Mouse (Mus musculus) forebrain, embryonic 16.5 days (tissue): ENCODE measurements around the gene Rbm12b1. TPM values are rescaled to one million over a fixed set of nuclear protein-coding genes. Genes with fewer than 3 reads are reported as not detected.
"Not testable (repeated sequence)": the region's sequence is repeated elsewhere in the genome, so short reads cannot be mapped to it uniquely, and the experiment has no call there.

Source experiments
- ATAC-seq: fragments of 200-750 bp; cut with Nextera tagmentation; 2 replicates; pipeline ENCODE4 v1.8.0; 2017; ENCODE audit warnings: mild to moderate bottlenecking, moderate library complexity
- H3K27ac ChIP-seq: fragments of 300-500 bp; sonication (generic); 2 replicates; pipeline ENCODE4 v1.5.1; 2014; ENCODE audit warnings: low read length, control low read depth
- H3K27me3 ChIP-seq: fragments of 300-500 bp; sonication (generic); replicated peaks from 2 replicates; pipeline ENCODE4 v1.6.1; 2014; ENCODE audit warnings: low read length; ENCODE audit not compliant: control insufficient read depth, insufficient read depth
- H3K36me3 ChIP-seq: fragments of 300-500 bp; sonication (generic); 2 replicates; pipeline ENCODE4 v1.6.1; 2014; ENCODE audit not compliant: control insufficient read depth, insufficient read depth
- H3K4me1 ChIP-seq: fragments of 300-500 bp; sonication (generic); replicated peaks from 2 replicates; pipeline ENCODE4 v1.6.1; 2014; ENCODE audit warnings: low read length; ENCODE audit not compliant: control insufficient read depth, insufficient read depth
- H3K4me2 ChIP-seq: fragments of 300-500 bp; sonication (generic); 2 replicates; pipeline ENCODE4 v1.6.1; 2014; ENCODE audit warnings: mild to moderate bottlenecking, low read length, control low read depth
- H3K4me3 ChIP-seq: fragments of 300-500 bp; sonication (generic); replicated peaks from 2 replicates; pipeline ENCODE4 v1.5.1; 2014; ENCODE audit warnings: mild to moderate bottlenecking, low read length, control low read depth
- H3K9ac ChIP-seq: fragments of 300-500 bp; sonication (generic); replicated peaks from 2 replicates; pipeline ENCODE4 v1.6.1; 2014; ENCODE audit warnings: low read depth, low read length, control low read depth
- H3K9me3 ChIP-seq: fragments of 300-500 bp; sonication (generic); 2 replicates; pipeline ENCODE4 v1.6.1; 2016; ENCODE audit warnings: low read length; ENCODE audit not compliant: control insufficient read depth
- WGBS: fragments of 180-500 bp; shearing (Covaris S2); extraction: QIAGEN DNeasy Blood & Tissue Kit; methylation state at CpG from one replicate; pipeline ENCODE4 v1.1.7; 2014; 5-methylcytosine and 5-hydroxymethylcytosine counted together
- polyA plus RNA-seq: library from polyadenylated mRNA; unstranded; fragments of >200 nt; fragmentation: Nextera tagmentation; extraction: Ambion mirVana; gene quantifications from 2 replicates; pipeline ENCODE4 v1.2.1, GENCODE M21; 2015

Rbm12b1 gene
- 10.6 and 12.0 TPM in 2 replicates for polyA plus RNA-seq

GRCm38 (mm10) chr4:12140141-12140567, at the start of gene Rbm12b1:
Rbm12b1 (plus strand) TSS chr4:12140264.
- Histone ChIP-seq H3K4me2 (peak within 1 kb of the TSS; percentile 42), H3K27ac (peak within 1 kb of the TSS; percentile 31), H3K4me3 (peak within 1 kb of the TSS; percentile 47), H3K9ac (peak within 1 kb of the TSS; percentile 45)
- 2% methylated on average over 19 of the region's 32 CpGs for WGBS
- peak; percentile 100 for ATAC-seq
- not testable (repeated sequence) for H3K27me3 ChIP-seq, H3K36me3 ChIP-seq, H3K9me3 ChIP-seq, H3K4me1 ChIP-seq

DNA sequence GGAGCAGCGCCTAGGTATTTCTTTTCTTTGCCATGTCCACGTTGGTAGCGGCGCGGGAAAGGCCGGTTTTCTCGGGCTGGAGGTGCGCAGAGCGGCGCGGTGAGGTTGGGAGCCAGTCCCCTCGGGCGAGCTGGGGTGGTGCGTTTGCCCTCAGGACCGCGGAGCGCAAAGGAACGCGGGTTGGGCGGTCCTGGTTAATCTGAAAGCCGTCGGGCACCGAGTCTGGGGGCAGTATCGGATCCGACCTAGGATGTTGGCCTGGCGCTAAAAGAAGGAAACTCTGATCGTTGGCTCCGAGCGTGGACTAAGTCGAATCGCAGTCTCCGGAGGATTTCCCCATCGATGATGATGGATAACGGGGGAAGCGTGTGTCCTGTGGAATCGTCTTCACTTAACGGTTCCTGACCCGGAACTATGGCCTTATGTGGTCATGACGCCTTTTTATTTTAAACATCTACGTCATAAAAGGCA, 563 bp downstream of the Rbm12b1 start:
- not testable (repeated sequence) for H3K36me3 ChIP-seq, H3K4me1 ChIP-seq, H3K27me3 ChIP-seq, H3K27ac ChIP-seq, H3K9me3 ChIP-seq
- 14% methylated on average over 21 of the region's 40 CpGs for WGBS
- Histone ChIP-seq H3K9ac (peak overlapping the region; percentile 45), H3K4me2 (peak overlapping the region; percentile 42), H3K4me3 (peak overlapping the region; percentile 47)
- peak; percentile 80 for ATAC-seq

DNA sequence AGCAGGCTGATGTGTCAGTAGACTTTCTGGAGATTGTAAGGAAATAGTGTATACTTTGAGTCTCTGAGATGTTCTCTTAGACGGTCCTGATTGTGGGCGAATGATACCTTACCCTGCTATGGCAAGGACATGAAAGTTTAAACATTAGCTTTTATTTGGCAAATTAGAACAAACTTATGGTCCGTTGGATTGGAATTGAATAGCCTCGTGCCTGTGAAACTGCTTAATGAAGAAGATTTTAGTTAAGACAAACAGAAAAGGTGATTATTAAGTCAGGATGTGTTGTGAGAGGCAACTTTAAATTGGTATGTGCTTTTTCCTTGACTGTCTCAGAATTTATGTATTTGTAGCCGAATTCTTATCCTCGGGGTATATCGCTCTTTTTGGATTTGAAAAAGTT, 1.5 kb downstream of the Rbm12b1 start:
- peak overlapping the region; percentile 26; the same call in 1 of the 2 replicates for H3K4me2 ChIP-seq
- H3K4me1 ChIP-seq, H3K4me3 ChIP-seq, H3K27ac ChIP-seq, H3K27me3 ChIP-seq, H3K36me3 ChIP-seq, H3K9me3 ChIP-seq, ATAC-seq, H3K9ac ChIP-seq: not testable (repeated sequence)
- WGBS = 79% methylated on average over 6 of the region's 7 CpGs

GRCm38 (mm10) chr4:12147660-12148059, 7.6 kb downstream of the Rbm12b1 start:
- Histone ChIP-seq H3K4me3 (no peak overlapping the region), H3K9ac (no peak overlapping the region), H3K4me2 (no peak overlapping the region), H3K9me3 (peaks cover 6% of the 10 kb centered on the region; the same call in 1 of the 2 replicates), H3K27ac (no peak overlapping the region), H3K4me1 (no peaks in the 10 kb centered on the region), H3K36me3 (peaks cover 17% of the 10 kb centered on the region), H3K27me3 (no peaks in the 10 kb centered on the region)
- ATAC-seq = no peak

DNA sequence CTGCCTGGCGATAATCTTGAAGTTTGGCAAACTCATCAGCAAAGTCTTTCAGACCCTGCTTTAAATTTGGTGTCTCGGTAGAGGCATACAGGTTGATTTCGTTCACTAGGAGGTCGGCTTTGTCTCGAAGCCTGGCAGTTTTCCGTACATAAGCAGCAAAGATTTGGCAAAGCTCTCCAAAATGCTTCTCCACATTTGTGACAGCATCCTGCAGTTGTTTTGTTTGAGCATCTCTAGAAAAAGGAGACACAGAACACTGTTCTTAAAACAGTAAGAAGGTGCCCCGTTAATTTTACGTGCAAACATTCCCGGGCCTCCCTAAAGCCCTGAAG, 30.9 kb downstream of the Rbm12b1 start:
- ATAC-seq = no peak
- no peaks in the 10 kb centered on the region for H3K27me3 ChIP-seq
- H3K36me3 ChIP-seq = peaks cover 9% of the 10 kb centered on the region
- H3K4me2 ChIP-seq = peak overlapping the region; percentile 75
- peaks cover 12% of the 10 kb centered on the region for H3K4me1 ChIP-seq
- no peaks in the 10 kb centered on the region for H3K9me3 ChIP-seq
- H3K9ac ChIP-seq = peak overlapping the region; percentile 99
- 5% methylated on average over 9 of the region's 9 CpGs for WGBS
- H3K4me3 ChIP-seq = peak overlapping the region; percentile 87
- peak overlapping the region; percentile 92 for H3K27ac ChIP-seq

DNA sequence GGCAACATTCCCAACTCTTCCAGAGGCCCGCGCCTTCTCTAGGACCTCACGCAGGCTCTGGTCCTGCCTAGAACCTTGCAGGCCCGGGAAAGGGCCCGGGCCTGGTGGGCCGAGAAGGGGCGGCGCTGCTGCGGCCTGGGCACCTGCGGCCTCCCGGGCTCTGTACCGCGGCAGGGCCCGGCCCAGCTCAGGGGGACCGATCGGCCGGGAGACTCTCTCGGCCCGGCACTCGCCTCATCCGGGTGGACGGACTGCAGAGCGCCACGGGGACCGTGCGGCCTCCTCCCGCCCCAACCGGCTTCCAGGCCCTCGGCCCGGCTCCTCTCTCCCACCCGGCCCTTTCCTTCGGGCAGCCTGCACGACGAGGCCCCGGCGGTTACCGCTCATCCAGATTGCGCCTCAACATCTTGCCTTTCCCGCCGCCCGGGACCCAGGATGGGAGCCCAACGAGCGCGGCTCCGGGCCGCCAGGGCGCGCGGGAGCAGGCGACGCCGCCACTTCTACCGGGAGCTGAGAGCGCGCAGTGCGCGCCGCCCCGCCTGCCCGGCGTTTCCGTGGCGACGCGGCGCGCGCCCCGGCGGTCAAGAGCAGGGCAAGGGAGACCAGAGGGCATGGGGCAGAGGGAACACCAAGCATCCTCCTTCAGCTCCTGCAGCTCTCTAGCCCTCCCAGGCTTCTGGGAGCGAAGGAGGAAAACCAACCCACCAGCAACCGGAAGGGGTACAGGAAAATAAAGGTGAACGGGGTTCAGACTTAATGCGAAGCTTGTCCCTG, 31.4 kb downstream of the Rbm12b1 start, which contains the start of gene Fam92a:
Fam92a (minus strand) TSS at position 698 of the 774 bp plus-strand sequence.
- Histone ChIP-seq H3K36me3 (peaks cover 4% of the 10 kb centered on the region), H3K4me1 (peaks cover 12% of the 10 kb centered on the region), H3K27ac (peak within 1 kb of the TSS; percentile 92), H3K9ac (peak within 1 kb of the TSS; percentile 99), H3K9me3 (no peaks in the 10 kb centered on the region), H3K27me3 (no peaks in the 10 kb centered on the region), H3K4me3 (peak within 1 kb of the TSS; percentile 87), H3K4me2 (peak within 1 kb of the TSS; percentile 75)
- WGBS = under 1% methylated on average over 61 of the region's 74 CpGs
- ATAC-seq = peak; percentile 93

- no peaks in the 10 kb centered on the region for H3K27me3 ChIP-seq
- no peak overlapping the region for H3K9ac ChIP-seq
- no peak overlapping the region for H3K27ac ChIP-seq
- no peak overlapping the region for H3K4me2 ChIP-seq
- no peaks in the 10 kb centered on the region for H3K9me3 ChIP-seq
- H3K4me1 ChIP-seq = no peaks in the 10 kb centered on the region
- H3K4me3 ChIP-seq = no peak overlapping the region
- no peaks in the 10 kb centered on the region for H3K36me3 ChIP-seq
- peak; percentile 54; the same call in 1 of the 2 replicates for ATAC-seq
- WGBS = 73% methylated on average over 10 of the region's 10 CpGs
Observed at GRCm38 (mm10) chr4:12178992-12179391, 38.9 kb downstream of the Rbm12b1 start.

Other genes starting within 250 kb of the Rbm12b1 start
- gene Gm10604, start 159.0 kb upstream of the Rbm12b1 start, polyA plus RNA-seq = 0.61 and 0.76 TPM in 2 replicates
- gene Rbm12b2, start 50.8 kb upstream of the Rbm12b1 start, polyA plus RNA-seq = 20.6 and 25.4 TPM in 2 replicates
- gene Fam92a, start 31.8 kb downstream of the Rbm12b1 start, polyA plus RNA-seq = 95.8 and 97.2 TPM in 2 replicates